Mouse (Mus musculus) embryonic facial prominence, embryonic 10.5 days (tissue): ENCODE measurements around the gene Lrg1. TPM values are rescaled to one million over a fixed set of nuclear protein-coding genes. Genes with fewer than 3 reads are reported as not detected.
A peak's percentile ranks its signal among the peaks of the same experiment; 100 is the strongest.

Source experiments
- DNase-seq: peaks from one replicate; pipeline ENCODE4 v3.0.0-alpha.2; 2017; ENCODE audit warnings: low spot score
- H3K27ac ChIP-seq: fragments of 300-500 bp; sonication (generic); replicated peaks from 2 replicates; pipeline ENCODE4 v1.5.1; 2016; ENCODE audit warnings: mild to moderate bottlenecking
- H3K27me3 ChIP-seq: fragments of 300-500 bp; sonication (generic); replicated peaks from 2 replicates; pipeline ENCODE4 v1.6.1; 2016; ENCODE audit warnings: low read depth, mild to moderate bottlenecking; ENCODE audit not compliant: poor library complexity, severe bottlenecking
- H3K36me3 ChIP-seq: fragments of 300-500 bp; sonication (generic); replicated peaks from 2 replicates; pipeline ENCODE4 v1.6.1; 2016; ENCODE audit warnings: mild to moderate bottlenecking, moderate library complexity
- H3K4me1 ChIP-seq: fragments of 300-500 bp; sonication (generic); 2 replicates; pipeline ENCODE4 v1.6.1; 2016
- H3K4me3 ChIP-seq: fragments of 300-500 bp; sonication (generic); 2 replicates; pipeline ENCODE4 v1.5.1; 2016; ENCODE audit warnings: mild to moderate bottlenecking, moderate library complexity
- H3K9me3 ChIP-seq: fragments of 300-500 bp; sonication (generic); 2 replicates; pipeline ENCODE4 v1.6.1; 2016; ENCODE audit warnings: mild to moderate bottlenecking
- WGBS: fragments of 180-500 bp; shearing (Covaris S2); methylation state at CpG from one replicate; pipeline ENCODE4 v1.1.7; 2016; 5-methylcytosine and 5-hydroxymethylcytosine counted together
- polyA plus RNA-seq: library from polyadenylated mRNA; unstranded; fragments of >200 nt; fragmentation: Nextera tagmentation; extraction: Ambion mirVana; gene quantifications from 2 replicates; pipeline ENCODE4 v1.2.1, GENCODE M21; 2016

Lrg1 gene
- polyA plus RNA-seq, 1 experiment from 2014 or later = 0.10 TPM

- DNase-seq = no peak
- H3K4me1 ChIP-seq = peaks cover 20% of the 10 kb centered on the region
- no peak overlapping the region for H3K27ac ChIP-seq
- H3K4me3 ChIP-seq = peak overlapping the region; percentile 45
- no peaks in the 10 kb centered on the region for H3K36me3 ChIP-seq
- H3K9me3 ChIP-seq = no peaks in the 10 kb centered on the region
- 18% methylated on average over 9 of the region's 9 CpGs for WGBS
- peaks cover 92% of the 10 kb centered on the region for H3K27me3 ChIP-seq
These were observed 26.5 kb upstream of the Lrg1 start for GRCm38 (mm10) chr17:56148280-56148679.

- Histone ChIP-seq H3K27ac (no peak overlapping the region), H3K4me3 (no peak overlapping the region), H3K4me1 (peaks cover 24% of the 10 kb centered on the region), H3K27me3 (peaks cover 93% of the 10 kb centered on the region), H3K36me3 (no peaks in the 10 kb centered on the region), H3K9me3 (no peaks in the 10 kb centered on the region)
- no peak for DNase-seq
- 60% methylated on average over 12 of the region's 12 CpGs for WGBS
These were observed 25.6 kb upstream of the Lrg1 start for GRCm38 (mm10) chr17:56147420-56147819.

- no peak for DNase-seq
- Histone ChIP-seq H3K27ac (no peak overlapping the region), H3K27me3 (peaks cover 100% of the 10 kb centered on the region), H3K4me3 (no peak overlapping the region), H3K4me1 (peaks cover 37% of the 10 kb centered on the region), H3K9me3 (no peaks in the 10 kb centered on the region), H3K36me3 (no peaks in the 10 kb centered on the region)
- WGBS = 16% methylated on average over 9 of the region's 9 CpGs
These were observed 24.3 kb upstream of the Lrg1 start for GRCm38 (mm10) chr17:56146131-56146530.

GRCm38 (mm10) chr17:56144546-56144945 is 22.7 kb upstream of the Lrg1 start:
- H3K27ac ChIP-seq = no peak overlapping the region
- peaks cover 48% of the 10 kb centered on the region for H3K4me1 ChIP-seq
- no peaks in the 10 kb centered on the region for H3K9me3 ChIP-seq
- peaks cover 100% of the 10 kb centered on the region for H3K27me3 ChIP-seq
- H3K4me3 ChIP-seq = no peak overlapping the region
- no peak for DNase-seq
- 77% methylated on average over 9 of the region's 9 CpGs for WGBS
- H3K36me3 ChIP-seq = no peaks in the 10 kb centered on the region

- Histone ChIP-seq H3K27me3 (peaks cover 100% of the 10 kb centered on the region), H3K36me3 (no peaks in the 10 kb centered on the region), H3K4me3 (peak overlapping the region; percentile 60), H3K27ac (peak overlapping the region; percentile 65; the same call in 1 of the 2 replicates), H3K4me1 (peaks cover 52% of the 10 kb centered on the region), H3K9me3 (no peaks in the 10 kb centered on the region)
- DNase-seq = peak; percentile 75
- WGBS = 1% methylated on average over 47 of the region's 47 CpGs
These were observed 20.2 kb upstream of the Lrg1 start for GRCm38 (mm10) chr17:56141702-56142605.

GRCm38 (mm10) chr17:56139858-56140595 is 18.2 kb upstream of the Lrg1 start, which contains the start of gene Sema6b:
Gene Sema6b (minus strand): TSS chr17:56140343.
- H3K36me3 ChIP-seq = no peaks in the 10 kb centered on the region
- H3K4me3 ChIP-seq = peak within 1 kb of the TSS; percentile 83
- DNase-seq = peak; percentile 83
- H3K9me3 ChIP-seq = no peaks in the 10 kb centered on the region
- under 1% methylated on average over 79 of the region's 79 CpGs for WGBS
- peaks cover 99% of the 10 kb centered on the region for H3K27me3 ChIP-seq
- peaks cover 62% of the 10 kb centered on the region for H3K4me1 ChIP-seq
- peak within 1 kb of the TSS; percentile 69 for H3K27ac ChIP-seq

- H3K4me1 ChIP-seq = peaks cover 69% of the 10 kb centered on the region
- no peaks in the 10 kb centered on the region for H3K36me3 ChIP-seq
- peaks cover 95% of the 10 kb centered on the region for H3K27me3 ChIP-seq
- H3K4me3 ChIP-seq = peak overlapping the region; percentile 83
- no peaks in the 10 kb centered on the region for H3K9me3 ChIP-seq
- no peak for DNase-seq
- WGBS = 5% methylated on average over 21 of the region's 21 CpGs
- H3K27ac ChIP-seq = peak overlapping the region; percentile 69; the same call in 1 of the 2 replicates
These were observed 17.6 kb upstream of the Lrg1 start for GRCm38 (mm10) chr17:56139355-56139754.

- Histone ChIP-seq H3K27ac (no peak overlapping the region; the same call in 1 of the 2 replicates), H3K9me3 (no peaks in the 10 kb centered on the region), H3K4me3 (peak overlapping the region; percentile 83), H3K36me3 (no peaks in the 10 kb centered on the region), H3K4me1 (peaks cover 82% of the 10 kb centered on the region), H3K27me3 (peaks cover 82% of the 10 kb centered on the region)
- DNase-seq = no peak
- WGBS = 13% methylated on average over 25 of the region's 25 CpGs
These were observed 16.2 kb upstream of the Lrg1 start for GRCm38 (mm10) chr17:56137839-56138613.

GRCm38 (mm10) chr17:56136558-56136957 is 14.8 kb upstream of the Lrg1 start:
- Histone ChIP-seq H3K36me3 (no peaks in the 10 kb centered on the region), H3K4me3 (no peak overlapping the region), H3K4me1 (peaks cover 71% of the 10 kb centered on the region), H3K27me3 (peaks cover 67% of the 10 kb centered on the region), H3K27ac (no peak overlapping the region), H3K9me3 (no peaks in the 10 kb centered on the region; the same call in 1 of the 2 replicates)
- 87% methylated on average over 7 of the region's 7 CpGs for WGBS
- DNase-seq = no peak

- peaks cover 53% of the 10 kb centered on the region for H3K4me1 ChIP-seq
- WGBS = 2% methylated on average over 27 of the region's 27 CpGs
- peak overlapping the region; percentile 55; the same call in 1 of the 2 replicates for H3K27ac ChIP-seq
- H3K27me3 ChIP-seq = peaks cover 47% of the 10 kb centered on the region
- peak; percentile 77 for DNase-seq
- H3K9me3 ChIP-seq = peaks cover 11% of the 10 kb centered on the region; the same call in 1 of the 2 replicates
- H3K4me3 ChIP-seq = peak overlapping the region; percentile 54
- peaks cover 7% of the 10 kb centered on the region for H3K36me3 ChIP-seq
These were observed 12.7 kb upstream of the Lrg1 start for GRCm38 (mm10) chr17:56134463-56134971.

- peak; percentile 63 for DNase-seq
- Histone ChIP-seq H3K9me3 (peaks cover 11% of the 10 kb centered on the region; the same call in 1 of the 2 replicates), H3K27me3 (peaks cover 39% of the 10 kb centered on the region), H3K27ac (peak overlapping the region; percentile 55; the same call in 1 of the 2 replicates), H3K4me1 (peaks cover 48% of the 10 kb centered on the region), H3K36me3 (peaks cover 11% of the 10 kb centered on the region), H3K4me3 (peak overlapping the region; percentile 54)
- WGBS = 14% methylated on average over 21 of the region's 21 CpGs
These were observed 11.9 kb upstream of the Lrg1 start for GRCm38 (mm10) chr17:56133457-56134363.
